Mouse (Mus musculus) gonadal fat pad, adult 2 months (tissue): ENCODE data around the gene Hcn3. TPM values are rescaled to one million over a fixed set of nuclear protein-coding genes. Genes with fewer than 3 reads are reported as not detected.

Source experiments
- DNase-seq: peaks from one replicate; pipeline ENCODE4 v3.0.0-alpha.2; 2012; ENCODE audit warnings: low read depth
- polyA plus RNA-seq: library from polyadenylated mRNA; depleted of rRNA; stranded (reverse); fragments of >200 nt; gene quantifications from 2 replicates; pipeline ENCODE4 v1.2.3, GENCODE M21; 2012; rRNA removed

The Hcn3 gene
- 0.77 and 1.1 TPM in 2 replicates for polyA plus RNA-seq

DNA sequence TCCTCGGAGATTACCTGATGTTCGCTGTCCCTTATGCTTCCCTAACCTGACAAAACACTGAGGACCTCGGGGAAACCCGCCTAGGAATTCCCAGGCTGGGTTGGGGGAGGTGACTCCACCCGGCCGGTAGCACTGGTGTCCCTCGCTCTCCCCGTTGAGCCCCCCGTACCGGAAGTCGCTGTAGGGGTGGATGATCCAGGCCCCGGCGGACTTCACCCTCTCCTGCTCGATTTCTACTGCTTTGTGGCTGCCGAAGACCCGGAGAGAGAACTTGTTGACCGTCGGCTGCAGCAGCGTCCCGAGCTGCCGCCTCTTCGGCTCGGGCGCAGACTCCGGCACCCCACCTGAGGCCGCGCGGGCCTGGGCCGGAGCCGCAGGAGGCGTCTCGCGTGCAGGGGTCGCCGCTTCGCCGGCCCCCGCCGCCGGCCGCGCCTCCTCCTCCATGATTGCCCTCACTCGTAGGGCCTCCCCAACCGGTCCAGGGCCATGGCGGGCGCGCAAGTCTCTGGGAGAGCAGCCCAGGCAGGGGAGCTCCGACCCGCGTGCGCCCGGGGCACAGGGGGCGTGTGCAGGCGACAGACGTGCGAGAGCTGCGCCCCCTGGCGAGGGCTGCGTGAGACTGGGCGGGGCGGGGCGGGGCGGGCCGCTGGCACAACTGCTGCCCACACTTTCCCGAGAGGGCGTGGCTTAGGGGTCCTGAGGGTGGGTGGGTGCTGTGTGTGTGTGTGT is at the start of gene Hcn3:
Gene Hcn3, minus strand, starts transcription at position 581 of the 729 bp plus-strand sequence.
- DNase-seq, result no peak

DNA sequence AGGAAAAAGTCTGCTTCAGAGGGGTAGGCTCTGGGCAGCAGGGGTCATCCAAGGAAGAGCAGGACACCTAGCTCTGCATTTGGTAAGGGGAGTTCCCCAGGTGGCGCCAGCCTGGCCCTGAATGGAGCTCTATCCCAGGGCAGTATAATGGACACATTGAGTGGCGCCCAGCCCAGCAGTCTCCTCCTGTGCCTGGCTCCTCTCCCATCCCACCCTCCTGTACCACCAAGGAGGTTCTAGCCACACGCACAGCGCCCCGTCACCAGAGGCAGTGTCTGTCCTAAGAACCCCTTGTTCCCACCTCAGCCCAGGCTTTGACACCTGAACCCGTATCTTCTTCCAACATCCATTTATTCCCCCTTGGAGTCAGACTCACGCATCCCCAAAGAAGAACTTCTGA is 49.7 kb upstream of the Hcn3 start:
- no peak for DNase-seq

DNA sequence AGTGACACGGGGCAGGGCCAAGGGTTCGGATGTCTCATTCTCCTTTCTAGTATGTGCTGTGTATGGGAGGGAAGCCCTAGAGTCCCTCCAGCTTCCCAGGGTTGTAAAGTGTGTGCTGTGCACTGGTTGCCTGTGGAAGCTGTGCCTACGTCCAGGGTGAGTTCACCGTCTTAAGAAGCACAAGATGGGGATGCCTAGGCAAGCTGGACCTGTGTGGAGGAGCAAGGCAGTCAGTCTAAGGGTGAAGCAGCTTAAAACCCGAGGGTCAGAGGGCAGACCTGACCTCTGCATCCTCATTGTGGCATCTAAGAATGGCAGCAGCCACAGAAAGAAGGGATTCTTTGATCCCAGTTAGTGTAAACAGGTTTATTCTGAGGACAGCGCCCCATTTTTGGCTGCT is 48.7 kb upstream of the Hcn3 start:
- no peak for DNase-seq

DNA sequence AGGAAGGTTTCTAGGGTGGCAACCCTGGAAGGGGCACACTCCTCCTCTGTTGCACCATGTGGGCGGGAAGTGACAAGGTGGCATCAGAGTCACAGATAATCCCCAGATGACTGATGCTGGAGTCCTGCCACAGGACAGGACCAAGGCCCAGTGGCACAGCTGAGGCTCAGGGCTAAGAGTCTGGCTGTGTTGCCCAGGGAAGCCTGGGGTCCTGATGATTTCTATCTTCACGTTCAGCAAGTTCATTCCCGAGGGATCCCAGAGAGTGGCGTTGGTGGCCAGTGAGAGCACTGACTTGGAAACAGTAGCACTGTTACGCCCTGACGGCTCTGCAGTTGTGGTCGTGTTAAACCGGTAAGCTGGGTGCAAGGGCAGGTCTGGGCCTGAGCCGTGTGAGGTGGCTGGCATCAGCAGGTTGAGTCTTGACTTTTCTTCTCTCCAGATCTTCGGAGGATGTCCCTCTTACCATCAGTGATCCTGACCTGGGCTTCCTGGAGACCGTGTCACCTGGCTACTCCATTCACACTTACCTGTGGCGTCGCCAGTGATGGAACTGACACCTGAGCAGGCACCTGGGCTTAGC is 48.2 kb upstream of the Hcn3 start:
- peak; percentile 84 for DNase-seq

DNA sequence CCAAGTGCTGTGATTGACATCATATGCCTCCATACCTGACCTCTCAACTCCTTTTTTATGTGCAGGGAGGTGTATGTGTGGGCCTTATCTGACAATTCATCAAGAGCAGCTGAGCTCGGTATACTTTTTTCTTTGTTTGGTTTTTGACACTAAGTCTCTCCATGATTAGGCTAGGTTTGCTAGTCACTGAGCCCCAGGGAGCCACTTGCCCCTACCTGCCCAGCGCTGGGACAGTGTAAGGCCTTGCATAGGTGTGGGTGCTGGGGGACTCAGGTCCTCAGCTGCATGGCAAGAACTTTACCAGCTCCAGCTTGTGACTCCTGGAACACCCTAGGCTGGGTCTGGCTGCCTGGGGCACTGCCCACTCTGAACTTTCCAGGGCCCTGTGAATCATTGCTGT is 46.7 kb upstream of the Hcn3 start:
- peak; percentile 91 for DNase-seq

DNA sequence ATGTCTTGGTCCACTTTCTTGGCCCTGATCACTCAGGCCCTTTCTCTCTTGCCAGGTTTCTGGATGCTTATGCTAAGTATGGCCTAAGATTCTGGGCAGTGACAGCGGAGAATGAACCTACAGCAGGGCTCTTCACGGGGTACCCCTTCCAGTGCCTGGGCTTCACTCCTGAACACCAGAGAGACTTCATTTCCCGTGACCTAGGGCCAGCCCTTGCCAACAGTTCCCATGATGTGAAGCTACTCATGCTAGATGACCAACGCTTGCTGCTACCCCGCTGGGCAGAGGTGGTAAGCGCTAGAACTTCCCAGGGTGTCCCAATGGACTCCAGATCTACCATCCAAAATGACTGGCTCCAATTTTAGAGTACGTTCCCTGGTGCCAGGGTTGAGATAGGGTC is 46.1 kb upstream of the Hcn3 start:
- DNase-seq, result no peak

DNA sequence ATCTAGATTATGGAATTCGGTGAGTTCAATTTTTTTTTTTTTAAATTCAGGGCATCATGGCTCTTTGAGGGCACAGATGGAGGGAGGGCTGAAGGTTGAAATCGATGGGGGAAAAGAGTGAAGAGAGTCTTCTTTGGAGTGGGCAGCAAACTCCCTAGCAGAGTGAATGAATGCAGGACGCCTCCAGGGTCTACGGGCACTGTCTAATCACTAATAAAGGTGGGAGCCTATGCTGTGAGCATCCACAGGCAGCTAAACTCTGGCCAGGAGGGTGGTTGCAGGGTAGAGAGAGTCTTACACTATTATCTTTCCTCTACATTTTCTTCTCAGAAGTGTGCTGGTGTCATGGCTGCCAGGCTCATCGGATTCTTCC is 43.1 kb upstream of the Hcn3 start:
- no peak for DNase-seq

DNA sequence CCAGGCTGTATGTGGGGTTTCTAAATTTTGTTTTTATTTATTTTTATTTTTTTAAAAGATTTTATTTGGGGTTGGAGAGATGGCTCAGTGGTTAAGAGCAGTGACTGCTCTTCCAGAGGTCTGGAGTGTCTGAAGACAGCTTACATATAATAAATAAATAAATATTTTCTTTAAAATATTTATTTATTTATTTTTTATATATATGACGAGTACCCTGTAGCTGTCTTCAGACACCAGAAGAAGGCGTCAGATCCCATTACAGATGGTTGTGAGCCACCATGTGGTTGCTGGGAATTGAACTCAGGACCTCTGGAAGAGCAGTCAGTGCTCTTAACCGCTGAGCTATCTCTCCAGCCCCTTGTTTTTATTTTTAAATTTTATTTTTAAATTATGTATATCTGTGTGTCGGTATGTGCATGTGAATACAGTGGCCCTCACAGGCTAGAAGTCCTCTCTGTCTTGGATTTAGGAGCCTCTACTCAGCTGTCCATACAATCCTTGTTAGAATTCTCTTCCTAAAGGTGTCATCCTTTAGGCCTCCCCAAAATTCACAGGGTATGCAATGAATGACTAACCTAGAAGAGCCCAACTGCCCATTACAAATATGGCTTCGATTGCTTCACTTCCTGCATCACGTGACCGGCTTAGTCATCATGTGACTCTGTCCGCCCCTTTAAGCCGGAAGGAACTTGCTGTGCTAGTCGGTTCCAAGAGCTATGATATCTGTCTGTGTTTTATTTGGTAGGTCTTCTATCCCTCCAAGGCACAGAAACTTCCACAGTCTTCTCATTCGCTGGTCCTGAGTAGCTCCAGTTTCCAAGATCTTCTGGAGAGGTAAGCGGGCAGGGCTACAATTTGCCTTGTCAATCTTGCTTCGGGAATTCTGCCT is 42.5 kb upstream of the Hcn3 start, which contains the start of gene Gba:
Gene Gba, plus strand, starts transcription at position 676 of the 889 bp plus-strand sequence.
- DNase-seq, result peak; percentile 75

DNA sequence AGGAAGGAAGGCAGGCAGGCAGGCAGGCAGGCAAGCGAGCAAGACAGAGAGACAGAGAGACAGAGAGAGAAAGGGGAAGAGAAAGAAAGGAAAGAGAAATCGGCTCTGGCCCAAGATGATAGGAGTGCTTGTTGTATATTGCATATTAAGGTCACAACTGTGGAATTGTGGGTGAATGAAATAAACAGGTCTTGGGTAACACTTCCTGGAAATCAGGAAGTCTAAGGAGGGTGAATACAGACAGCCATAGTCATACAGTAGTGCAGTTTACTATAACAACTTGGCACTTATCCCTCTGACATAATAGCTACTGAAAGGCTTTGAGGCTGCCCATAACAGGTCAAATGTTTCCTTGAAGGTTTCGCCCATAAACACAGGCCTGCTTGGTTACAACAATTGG is 39.8 kb upstream of the Hcn3 start:
- no peak for DNase-seq

DNA sequence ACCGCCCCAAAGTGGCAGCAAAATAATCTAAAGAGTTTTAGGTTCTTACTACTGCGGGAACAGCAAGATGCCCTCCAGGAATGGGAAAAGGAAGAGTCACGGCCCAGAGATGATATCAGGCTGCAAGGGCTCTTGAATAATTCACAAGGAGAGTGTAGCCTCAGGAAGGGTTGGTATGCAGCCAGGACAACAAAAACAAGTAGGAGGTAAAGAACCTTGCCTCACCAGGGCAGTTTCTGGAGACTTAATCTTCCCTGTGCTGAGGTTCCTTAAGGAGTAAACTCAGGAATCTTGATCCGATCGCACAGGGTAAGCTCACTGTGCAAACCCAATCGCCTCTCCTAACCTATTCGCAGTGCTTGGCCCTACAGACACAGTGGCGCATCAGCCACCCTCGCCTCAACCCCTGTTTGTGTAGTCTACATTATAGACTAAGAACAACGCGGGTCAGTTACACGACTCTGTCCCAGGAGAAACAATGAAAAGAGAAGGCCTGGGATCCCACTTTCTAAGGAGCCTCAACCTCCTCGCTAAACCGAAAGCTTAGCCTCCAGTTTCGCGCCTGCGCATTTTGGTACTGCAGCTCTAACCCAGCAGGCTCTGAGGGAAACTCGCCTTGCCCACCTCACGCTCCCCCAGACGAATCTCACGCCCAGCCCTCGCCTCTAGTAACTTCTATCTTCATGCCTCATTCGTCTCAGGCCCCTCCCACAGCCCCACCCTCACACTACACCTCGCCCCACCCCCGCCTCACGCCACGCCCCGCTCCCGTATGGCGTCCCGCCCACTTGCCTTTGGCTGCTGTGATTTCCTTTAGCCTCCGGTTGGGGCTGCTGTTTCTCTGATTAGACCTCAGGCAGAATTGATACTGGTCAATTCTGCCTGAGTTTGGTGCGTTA is 36.2 kb upstream of the Hcn3 start:
- DNase-seq, result peak; percentile 75

DNA sequence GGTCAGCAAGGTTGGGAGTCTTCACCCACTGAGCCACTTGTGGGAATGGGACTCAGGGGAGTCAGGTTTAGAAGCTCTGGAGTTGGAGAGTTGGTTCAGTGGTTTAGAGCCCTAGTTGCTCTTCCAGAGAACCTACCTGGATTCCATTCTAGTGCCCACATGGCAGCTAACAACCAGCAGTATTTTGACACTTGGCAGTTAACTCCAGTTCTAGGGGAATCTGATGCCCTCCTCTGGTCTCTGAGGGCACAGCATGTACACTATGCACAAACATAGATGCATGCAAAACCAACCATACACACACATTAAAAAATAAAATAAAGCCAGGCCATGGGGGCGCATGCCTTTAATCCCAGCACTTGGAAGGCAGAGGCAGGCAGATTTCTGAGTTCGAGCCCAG is 33.9 kb upstream of the Hcn3 start:
- no peak for DNase-seq

DNA sequence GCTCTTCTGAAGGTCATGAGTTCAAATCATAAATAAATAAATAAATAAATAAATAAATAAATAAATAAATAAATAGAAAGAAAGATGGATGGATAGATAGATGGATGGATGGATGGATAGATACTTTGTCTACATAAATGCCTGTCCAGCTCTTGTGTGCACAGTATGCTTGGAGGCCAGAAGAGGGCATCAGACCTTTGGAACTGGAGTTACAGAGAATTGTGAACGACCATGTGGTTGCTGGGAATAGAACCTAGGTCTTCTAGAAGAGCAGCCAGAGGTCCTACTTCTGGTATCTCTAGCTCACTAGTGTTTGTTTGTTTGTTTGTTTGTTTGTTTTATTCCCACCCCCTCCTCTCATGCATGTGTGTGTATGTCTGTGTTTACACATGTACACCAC is 33.4 kb upstream of the Hcn3 start:
- no peak for DNase-seq

DNA sequence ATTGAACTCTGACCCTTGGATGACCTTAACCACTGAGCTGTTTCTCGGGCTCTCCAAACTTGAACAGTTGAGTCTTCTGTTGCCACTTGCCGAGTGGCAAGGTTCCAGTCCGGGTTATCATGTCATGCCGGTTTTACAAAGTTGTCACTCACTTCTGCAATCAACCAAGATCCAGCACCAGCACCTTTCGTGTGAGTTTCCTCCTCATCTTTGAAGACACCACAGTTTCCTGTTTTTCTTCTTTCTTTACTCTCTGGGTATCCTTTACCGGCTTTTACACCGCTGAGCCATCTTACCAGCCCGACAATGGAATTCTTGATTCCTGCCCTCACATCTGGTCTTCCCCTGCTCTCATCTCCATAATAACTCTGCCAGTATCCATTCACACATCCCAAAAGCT is 30.4 kb upstream of the Hcn3 start:
- DNase-seq, result no peak

DNA sequence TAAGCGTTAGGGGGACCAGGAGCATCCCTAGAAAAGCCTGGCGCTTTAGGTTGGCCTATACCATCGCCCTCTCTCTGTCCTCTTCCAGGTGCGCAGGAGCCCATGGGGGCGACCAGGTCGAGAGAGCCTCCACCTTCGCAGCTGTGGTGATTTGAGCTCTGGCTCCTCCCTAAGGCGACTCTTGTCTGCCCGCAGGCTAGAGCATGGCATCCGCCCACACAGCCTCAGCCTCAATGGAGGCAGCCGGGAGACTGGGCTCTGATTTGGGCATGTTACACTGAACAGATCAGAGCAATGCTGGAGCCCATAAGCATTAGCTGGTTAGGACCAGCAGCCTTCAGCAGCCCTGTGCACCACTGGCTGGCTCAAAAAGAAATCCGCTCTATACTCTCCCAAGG is 28.5 kb upstream of the Hcn3 start:
- DNase-seq, result no peak

DNA sequence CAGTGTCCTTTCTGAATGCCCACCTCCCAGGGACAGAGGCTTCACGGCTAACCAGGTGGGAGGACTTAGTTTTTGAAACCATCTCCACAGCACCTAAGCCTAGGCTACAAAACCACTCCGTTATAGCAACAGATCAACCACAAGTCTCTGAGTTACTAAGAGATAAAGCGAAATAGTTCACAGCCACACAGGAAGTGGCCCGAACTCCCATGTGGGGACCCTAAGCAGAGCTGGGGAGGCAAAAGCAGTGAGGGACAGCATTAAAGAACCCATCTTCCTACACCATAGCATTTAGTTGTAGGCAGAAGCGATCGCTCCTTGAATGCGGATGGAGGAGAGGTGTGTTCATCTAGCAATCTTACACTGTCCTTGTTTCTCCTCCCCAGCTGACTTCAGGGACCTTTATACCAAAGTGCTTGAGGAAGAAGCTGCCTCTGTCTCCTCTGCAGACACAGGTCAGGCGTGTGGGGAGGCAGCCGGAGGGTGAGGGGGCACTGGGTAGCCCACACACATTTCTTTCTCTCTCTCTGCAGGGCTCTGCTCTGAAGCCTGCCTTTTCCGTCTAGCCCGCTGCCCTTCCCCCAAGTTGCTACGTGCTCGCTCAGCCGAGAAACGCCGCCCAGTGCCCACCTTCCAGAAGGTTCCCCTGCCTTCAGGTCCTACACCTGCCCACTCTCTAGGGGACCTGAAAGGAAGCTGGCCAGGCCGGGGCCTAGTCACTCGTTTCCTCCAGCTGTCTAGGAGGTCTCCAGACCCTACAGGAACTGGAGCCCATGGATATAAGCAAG is 27.9 kb upstream of the Hcn3 start:
- no peak for DNase-seq

DNA sequence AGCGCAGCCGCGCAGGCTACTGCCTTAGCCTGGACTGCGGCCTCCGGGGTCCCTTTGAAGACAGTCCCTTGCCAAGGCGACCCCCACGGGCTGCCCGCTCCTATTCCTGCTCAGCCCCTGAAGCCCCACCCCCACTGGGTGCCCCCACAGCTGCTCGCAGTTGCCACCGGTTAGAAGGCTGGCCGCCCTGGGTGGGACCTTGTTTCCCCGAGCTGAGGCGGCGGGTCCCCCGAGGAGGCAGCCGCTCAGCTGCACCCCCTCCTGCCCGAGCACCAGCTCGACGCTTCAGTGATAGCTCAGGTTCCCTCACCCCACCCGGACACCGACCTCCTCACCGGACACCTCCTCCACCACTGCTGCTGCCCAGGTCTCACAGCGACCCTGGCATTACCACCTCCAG is 27.2 kb upstream of the Hcn3 start:
- DNase-seq, result no peak

DNA sequence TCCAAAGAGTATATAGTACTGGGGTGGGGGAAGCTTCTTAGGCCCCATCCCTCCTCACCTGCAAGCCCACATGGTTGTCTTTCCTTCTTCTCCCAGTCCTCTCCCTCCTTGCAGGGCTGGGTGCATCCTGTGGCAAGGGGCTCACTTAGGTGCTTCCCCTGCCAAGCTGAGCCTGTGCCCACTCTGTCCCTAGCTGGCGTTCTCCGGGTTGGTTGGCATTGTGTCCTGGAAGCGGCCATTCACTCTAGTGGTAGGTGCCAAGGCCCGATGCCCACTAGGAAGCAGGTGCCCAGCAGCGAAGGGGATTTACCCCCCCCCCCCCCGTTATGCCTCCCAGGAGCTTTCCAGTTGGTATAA is 23.9 kb upstream of the Hcn3 start:
- DNase-seq, result no peak

DNA sequence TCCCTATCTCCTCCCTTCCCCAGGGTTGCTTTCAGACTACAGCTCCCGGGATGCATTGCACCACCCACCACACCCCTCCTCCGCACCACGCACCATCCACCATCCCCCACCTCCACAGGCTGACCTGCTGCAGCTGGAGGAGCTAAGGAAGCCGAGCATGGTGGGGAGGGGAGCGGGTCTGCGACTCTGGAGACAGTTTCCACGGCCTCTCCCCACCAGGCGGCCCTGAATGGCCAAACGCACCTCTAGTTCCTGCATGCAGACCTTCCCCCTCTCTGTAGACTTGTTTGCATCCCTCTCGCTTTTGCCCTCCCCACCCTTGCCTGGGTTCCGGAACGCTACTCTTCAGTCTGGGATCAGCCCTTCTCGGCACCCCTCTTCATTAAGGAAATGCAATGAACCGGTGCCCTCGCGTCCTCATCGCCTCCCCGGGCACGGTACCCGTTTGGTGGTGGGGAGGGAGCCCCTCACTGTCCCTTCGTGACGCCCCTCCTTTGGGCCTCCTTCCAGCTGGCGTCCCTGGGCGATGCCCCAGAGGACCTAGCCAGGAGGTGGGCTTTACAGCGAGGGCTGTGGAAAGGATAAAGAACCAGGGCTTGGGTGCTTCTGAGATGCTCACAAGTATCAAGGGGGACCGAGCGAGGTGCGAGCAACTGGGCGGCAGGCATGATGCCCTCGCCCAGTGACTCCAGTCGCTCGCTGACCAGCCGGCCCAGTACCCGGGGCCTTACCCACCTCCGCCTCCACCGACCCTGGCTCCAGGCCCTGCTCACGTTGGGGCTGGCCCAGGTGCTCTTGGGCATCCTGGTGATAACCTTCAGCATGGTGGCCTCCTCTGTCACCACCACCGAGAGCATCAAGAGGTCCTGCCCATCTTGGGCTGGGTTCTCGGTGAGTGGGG is 23.3 kb upstream of the Hcn3 start, which contains the start of gene Fam189b:
Gene Fam189b, plus strand, starts transcription at position 86 of the 901 bp plus-strand sequence.
- DNase-seq, result no peak

DNA sequence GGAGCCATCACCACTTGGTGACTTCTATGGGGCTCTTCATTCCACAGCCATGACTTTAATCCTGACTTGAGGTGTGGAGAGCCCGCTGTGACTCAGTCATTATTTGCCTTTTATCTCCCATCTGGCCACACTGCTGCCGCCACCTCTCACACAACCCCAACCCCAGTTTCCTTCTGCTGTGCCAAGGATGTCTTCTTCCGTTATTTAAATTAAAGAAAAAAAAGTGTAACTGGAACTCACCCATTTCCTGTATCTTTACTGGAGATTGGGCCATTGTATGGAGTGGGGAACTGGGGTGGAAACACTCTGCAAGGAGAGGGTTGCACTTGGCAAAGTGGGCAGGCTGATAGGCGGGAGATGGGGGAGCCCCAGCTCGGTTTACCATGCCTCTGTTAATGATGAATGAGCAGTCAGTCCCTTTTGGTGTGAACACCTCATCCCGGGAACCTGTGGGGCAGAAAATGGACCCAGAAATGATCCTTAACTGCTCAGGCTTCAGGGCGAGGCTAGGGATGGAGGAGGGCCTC is 22.6 kb upstream of the Hcn3 start:
- no peak for DNase-seq
